ENCODE assay signal across 22 mouse cellular contexts in genomic region chr14:122405236-122405635, GRCm38 (mm10). TPM values are rescaled to one million over a fixed set of nuclear protein-coding genes. Genes with fewer than 3 reads are reported as not detected.
DNase-seq lines count a peak whose midpoint lies in the region; ATAC-seq and TF ChIP-seq lines count a peak whose summit lies in the region.
"Had no signal": no experiment of that assay in that cellular context is flagged by ENCODE, and none has a peak within 500 bp of the region (broad histone marks: within the 10 kb centered on the region; RNA-seq: fewer than 3 reads in every experiment).

No protein-coding gene starts in this region.

- no peak overlapping the region for H3K9ac ChIP-seq in midbrain, postnatal 0 days (replicated peaks; ENCODE audit: low read length, poor library complexity, severe bottlenecking)
- H3K9ac ChIP-seq in hindbrain, embryonic 12.5 days, result no peak overlapping the region
- H3K9ac ChIP-seq in neural tube, embryonic 13.5 days, result no peak overlapping the region
- H3K9ac ChIP-seq: limb, embryonic 15.5 days had no signal

- no peaks in the 10 kb centered on the region for H3K36me3 ChIP-seq in midbrain, embryonic 10.5 days
- H3K36me3 ChIP-seq in midbrain, postnatal 0 days (ENCODE audit: insufficient read depth, low read length), result no peaks in the 10 kb centered on the region
- no peaks in the 10 kb centered on the region for H3K36me3 ChIP-seq in hindbrain, embryonic 12.5 days
- H3K36me3 ChIP-seq in limb, embryonic 10.5 days, result no peaks in the 10 kb centered on the region
- no peaks in the 10 kb centered on the region for H3K36me3 ChIP-seq in neural tube, embryonic 13.5 days
- H3K36me3 ChIP-seq: kidney, embryonic 15.5 days; limb, embryonic 15.5 days had no signal

- H3K27me3 ChIP-seq in midbrain, embryonic 10.5 days (ENCODE audit: low read depth, poor library complexity, severe bottlenecking), result peaks cover 99% of the 10 kb centered on the region
- peaks cover 70% of the 10 kb centered on the region for H3K27me3 ChIP-seq in midbrain, postnatal 0 days (ENCODE audit: insufficient read depth, low read length)
- H3K27me3 ChIP-seq in hindbrain, embryonic 12.5 days, result peaks cover 80% of the 10 kb centered on the region
- peaks cover 52% of the 10 kb centered on the region for H3K27me3 ChIP-seq in limb, embryonic 10.5 days (ENCODE audit: low read depth, poor library complexity, severe bottlenecking)
- peaks cover 95% of the 10 kb centered on the region for H3K27me3 ChIP-seq in neural tube, embryonic 13.5 days

- H3K27ac ChIP-seq in midbrain, embryonic 10.5 days (replicated peaks), result peak overlapping the region; percentile 93
- no peak overlapping the region for H3K27ac ChIP-seq in midbrain, postnatal 0 days (ENCODE audit: low read depth, low read length)
- H3K27ac ChIP-seq in hindbrain, embryonic 12.5 days, result peak overlapping the region; percentile 72; the same call in 1 of the 2 replicates
- H3K27ac ChIP-seq in limb, embryonic 10.5 days, result no peak overlapping the region
- H3K27ac ChIP-seq in neural tube, embryonic 13.5 days (replicated peaks), result 0 out of 2 replicates have a peak overlapping the region, but pooled peaks have one; percentile 53
- H3K27ac ChIP-seq: kidney, embryonic 15.5 days; limb, embryonic 15.5 days had no signal

- ATAC-seq in midbrain, postnatal 0 days (ENCODE audit: low FRiP score), result no peak
- peak; percentile 32 for ATAC-seq in hindbrain, embryonic 12.5 days (ENCODE audit: low FRiP score)
- ATAC-seq in neural tube, embryonic 13.5 days (ENCODE audit: low read depth), result peak; percentile 45

- peaks cover 83% of the 10 kb centered on the region for H3K4me1 ChIP-seq in midbrain, embryonic 10.5 days
- peaks cover 5% of the 10 kb centered on the region; the same call in 1 of the 2 replicates for H3K4me1 ChIP-seq in midbrain, postnatal 0 days (ENCODE audit: insufficient read depth, low read length)
- H3K4me1 ChIP-seq in hindbrain, embryonic 12.5 days, result peaks cover 33% of the 10 kb centered on the region
- H3K4me1 ChIP-seq in limb, embryonic 10.5 days, result peaks cover 59% of the 10 kb centered on the region
- peaks cover 38% of the 10 kb centered on the region for H3K4me1 ChIP-seq in neural tube, embryonic 13.5 days (replicated peaks)

- TF ChIP-seq CTCF in midbrain, postnatal 0 days (IDR thresholded peaks at IDR 0.05), result no peak

- peak overlapping the region; percentile 62 for H3K4me3 ChIP-seq in midbrain, embryonic 10.5 days
- H3K4me3 ChIP-seq in midbrain, postnatal 0 days (ENCODE audit: low read depth, low read length), result no peak overlapping the region
- 0 out of 2 replicates have a peak overlapping the region, but pooled peaks have one; percentile 34 for H3K4me3 ChIP-seq in hindbrain, embryonic 12.5 days
- H3K4me3 ChIP-seq in limb, embryonic 10.5 days, result peak overlapping the region; percentile 60
- H3K4me3 ChIP-seq in neural tube, embryonic 13.5 days, result no peak overlapping the region
- H3K4me3 ChIP-seq: limb, embryonic 15.5 days had no signal

- H3K4me2 ChIP-seq in midbrain, postnatal 0 days (ENCODE audit: low read depth, low read length, poor library complexity, severe bottlenecking), result no peak overlapping the region
- H3K4me2 ChIP-seq in hindbrain, embryonic 12.5 days (replicated peaks), result peak overlapping the region; percentile 73
- peak overlapping the region; percentile 64 for H3K4me2 ChIP-seq in neural tube, embryonic 13.5 days

- no peak for DNase-seq in midbrain, embryonic 10.5 days (ENCODE audit: low spot score)
- no peak for DNase-seq in midbrain, postnatal 0 days (ENCODE audit: low spot score)
- DNase-seq in limb, embryonic 10.5 days (ENCODE audit: low spot score), result no peak
- DNase-seq in thymus, postnatal 10 days (ENCODE audit: low spot score in 2 of 2), result no peak
- no peak for DNase-seq in thymus, postnatal 0 days (ENCODE audit: low spot score)
- no peak for DNase-seq in left cerebral cortex, adult 11 months (ENCODE audit: low spot score)
- DNase-seq: cerebellum, postnatal 36 days; gastrocnemius, postnatal 25 days; lung, postnatal 14 days; right cerebral cortex, postnatal 4 days had no signal

- no peaks in the 10 kb centered on the region for H3K9me3 ChIP-seq in midbrain, embryonic 10.5 days (replicated peaks)
- no peaks in the 10 kb centered on the region for H3K9me3 ChIP-seq in midbrain, postnatal 0 days (ENCODE audit: low read length)
- no peaks in the 10 kb centered on the region for H3K9me3 ChIP-seq in hindbrain, embryonic 12.5 days (replicated peaks)
- H3K9me3 ChIP-seq in limb, embryonic 10.5 days (replicated peaks), result no peaks in the 10 kb centered on the region
- H3K9me3 ChIP-seq in neural tube, embryonic 13.5 days, result no peaks in the 10 kb centered on the region
- H3K9me3 ChIP-seq: G1E; kidney, embryonic 15.5 days; limb, embryonic 15.5 days had no signal

- WGBS in midbrain, embryonic 10.5 days, result 44% methylated on average over 12 of the region's 12 CpGs
- WGBS in midbrain, postnatal 0 days, result 23% methylated on average over 12 of the region's 12 CpGs
- WGBS in hindbrain, embryonic 12.5 days, result 32% methylated on average over 12 of the region's 12 CpGs
- WGBS in limb, embryonic 10.5 days, result 58% methylated on average over 12 of the region's 12 CpGs
- WGBS in neural tube, embryonic 13.5 days, result 13% methylated on average over 12 of the region's 12 CpGs

RNA-seq across cellular contexts. Expression of gene Gm5089, which starts 45.7 kb away (rescaled TPM):
- polyA plus RNA-seq in midbrain, embryonic 10.5 days (2016; fragmentation: Nextera tagmentation; extraction: Ambion mirVana), result 0.82 and 1.3 TPM in 2 replicates
- total RNA-seq in midbrain, postnatal 0 days (2014; rRNA removed), result 1.9 TPM in 1 of 2 replicates, not detected in the other
- polyA plus RNA-seq in midbrain, postnatal 0 days (2015; fragmentation: Nextera tagmentation; extraction: Ambion mirVana), result 0.07 TPM in 1 of 2 replicates, not detected in the other
- polyA plus RNA-seq in hindbrain, embryonic 12.5 days (2016; fragmentation: Nextera tagmentation; extraction: Ambion mirVana), result 2.8 and 4.0 TPM in 2 replicates
- polyA plus RNA-seq in limb, embryonic 10.5 days (2016; fragmentation: Nextera tagmentation; extraction: Ambion mirVana), result 0.36 and 0.56 TPM in 2 replicates
- 0.46 and 0.62 TPM in 2 replicates for polyA plus RNA-seq in neural tube, embryonic 13.5 days (2015; fragmentation: Nextera tagmentation; extraction: Ambion mirVana)
- not detected in 2 replicates for polyA plus RNA-seq in thymus, postnatal 0 days (2015; fragmentation: Nextera tagmentation; extraction: Ambion mirVana)
- total RNA-seq: adrenal gland, adult 18-20 months; gastrocnemius, postnatal 25 days; heart, postnatal 10 days; megakaryocyte-erythroid progenitor cell, adult 5-6 weeks had no signal
- polyA plus RNA-seq: G1E; intestine, embryonic 14.5 days; liver, embryonic 16.5 days; testis, adult 2 months; urinary bladder, adult 2 months had no signal

Comparison
In these comparisons a context has a peak if more than half of its experiments do, and no peak if none do; other contexts are left out.
1. H3K27ac ChIP-seq: peak in midbrain, embryonic 10.5 days (single experiment), hindbrain, embryonic 12.5 days (single experiment) and neural tube, embryonic 13.5 days (single experiment); none in midbrain, postnatal 0 days (single experiment) and limb, embryonic 10.5 days (single experiment).
2. H3K4me3 ChIP-seq: peak in midbrain, embryonic 10.5 days (single experiment), hindbrain, embryonic 12.5 days (single experiment) and limb, embryonic 10.5 days (single experiment); none in midbrain, postnatal 0 days (single experiment) and neural tube, embryonic 13.5 days (single experiment).